Mouse (Mus musculus): ENCODE measurements at regions not wholly inside any gene's neighbourhood (a gene's known extent, or its start where the extent isn't known, plus 50 kb on each side); places are given as distances from the start of the nearest gene placed in this dataset.

- DNase-seq (ENCODE audit: low read depth, low spot score), result no peak
Observed at GRCm38 (mm10) chr8:90762390-90762789, 54.8 kb downstream of the Gm19935 start.

DNA sequence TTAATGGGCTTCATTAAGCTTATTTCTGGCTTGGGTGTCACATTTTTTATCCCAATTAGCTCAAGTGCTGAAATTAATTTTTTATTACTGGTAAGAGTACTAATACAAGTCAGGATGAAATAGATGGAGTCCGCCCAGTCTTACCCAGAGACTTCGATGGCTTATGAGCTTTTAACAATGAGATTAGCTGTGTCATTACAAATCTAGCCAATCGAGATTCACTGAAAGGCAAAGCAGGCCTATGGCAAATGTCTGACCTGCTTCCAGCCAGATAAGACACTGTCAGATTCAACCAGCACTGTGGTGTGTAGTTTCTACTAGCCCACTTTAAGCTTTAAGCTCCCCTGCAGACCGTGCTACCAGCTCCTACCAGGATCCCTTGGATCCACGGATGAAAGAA, 55.2 kb downstream of the Gm19935 start:
- no peak for DNase-seq (ENCODE audit: low read depth, low spot score)

- no peak for DNase-seq (ENCODE audit: low read depth, low spot score)
Observed at GRCm38 (mm10) chr8:90761446-90761845, 55.7 kb downstream of the Gm19935 start.

DNA sequence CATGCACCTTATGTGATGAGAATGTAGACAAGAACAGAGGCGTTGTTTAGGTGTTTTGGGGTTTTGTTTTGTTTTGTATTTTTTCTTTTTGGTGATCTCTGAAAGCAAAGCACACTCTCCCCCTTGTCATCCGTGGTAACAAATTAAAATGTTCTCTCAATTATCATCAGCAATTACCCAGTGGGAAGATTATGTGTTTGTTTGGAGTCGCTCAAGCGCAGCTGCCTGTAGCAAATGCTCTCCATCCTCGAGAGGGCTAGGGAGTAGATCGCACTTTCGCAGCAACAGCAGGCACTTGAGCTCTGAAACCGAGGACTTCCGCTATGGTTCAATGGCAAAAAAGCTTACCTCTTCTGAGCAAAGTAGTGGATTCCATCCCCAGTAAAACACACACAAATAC, 57.7 kb downstream of the Gm19935 start:
- DNase-seq (ENCODE audit: low read depth, low spot score), result no peak

GRCm38 (mm10) chr8:90755020-90755419, 62.2 kb downstream of the Gm19935 start:
- DNase-seq (ENCODE audit: low read depth, low spot score), result no peak

DNA sequence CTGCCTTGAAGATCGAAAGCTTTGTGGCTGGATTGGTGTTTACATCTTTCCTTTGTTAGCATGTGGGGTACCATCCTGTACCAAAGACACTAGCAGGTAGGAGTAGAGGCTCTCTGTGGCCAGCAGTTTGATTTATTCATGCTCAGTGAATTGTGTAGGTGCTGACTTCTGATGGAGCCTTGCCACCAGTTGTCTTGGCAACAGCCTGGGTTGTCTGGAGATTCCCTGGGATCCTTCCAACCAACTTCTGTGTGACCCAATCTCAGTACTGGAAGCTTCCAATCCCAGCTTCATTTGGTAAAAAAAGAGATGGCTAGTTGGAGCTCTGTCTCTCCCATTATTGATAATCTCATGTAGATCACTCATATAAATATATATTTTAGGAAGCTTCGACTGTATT, 73.6 kb downstream of the Gm19935 start:
- DNase-seq (ENCODE audit: low read depth, low spot score), result no peak

DNA sequence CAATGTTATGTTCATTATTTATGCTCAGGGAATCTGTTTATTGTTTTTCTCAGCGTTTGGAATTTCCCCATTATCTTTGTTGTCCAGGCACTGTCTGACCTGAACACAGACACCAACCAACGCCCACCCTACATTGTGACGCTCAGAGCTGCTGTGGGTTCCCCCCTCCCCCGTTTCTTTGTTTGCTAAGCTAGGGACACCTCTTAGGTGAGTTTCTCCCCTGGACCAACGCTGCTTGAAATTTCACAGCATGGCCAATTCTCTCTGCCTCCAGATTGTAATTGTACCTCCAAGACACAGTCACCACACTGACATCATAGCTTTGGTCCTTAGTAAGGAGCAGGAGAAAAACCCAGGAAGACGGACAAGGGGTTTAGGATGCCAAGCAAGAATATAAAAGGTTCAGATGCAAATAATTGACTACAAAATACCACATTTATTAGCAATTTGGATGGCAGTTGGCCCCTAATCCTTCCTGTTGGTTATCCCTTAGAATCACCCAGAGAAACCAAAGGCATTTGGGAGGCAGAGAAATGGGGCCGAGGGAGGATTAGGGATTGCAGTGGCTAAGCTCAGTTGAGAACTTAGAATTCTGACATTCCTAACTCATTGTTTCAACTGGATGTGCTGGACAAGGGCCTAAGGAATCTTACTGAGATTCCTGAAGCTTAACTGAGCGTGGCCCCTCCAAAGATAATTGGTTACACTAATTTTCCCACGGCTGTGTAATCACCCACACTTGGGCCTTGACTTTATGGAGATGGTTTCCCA, 76.0 kb downstream of the Gm19935 start:
- DNase-seq (ENCODE audit: low read depth, low spot score), result no peak

DNA sequence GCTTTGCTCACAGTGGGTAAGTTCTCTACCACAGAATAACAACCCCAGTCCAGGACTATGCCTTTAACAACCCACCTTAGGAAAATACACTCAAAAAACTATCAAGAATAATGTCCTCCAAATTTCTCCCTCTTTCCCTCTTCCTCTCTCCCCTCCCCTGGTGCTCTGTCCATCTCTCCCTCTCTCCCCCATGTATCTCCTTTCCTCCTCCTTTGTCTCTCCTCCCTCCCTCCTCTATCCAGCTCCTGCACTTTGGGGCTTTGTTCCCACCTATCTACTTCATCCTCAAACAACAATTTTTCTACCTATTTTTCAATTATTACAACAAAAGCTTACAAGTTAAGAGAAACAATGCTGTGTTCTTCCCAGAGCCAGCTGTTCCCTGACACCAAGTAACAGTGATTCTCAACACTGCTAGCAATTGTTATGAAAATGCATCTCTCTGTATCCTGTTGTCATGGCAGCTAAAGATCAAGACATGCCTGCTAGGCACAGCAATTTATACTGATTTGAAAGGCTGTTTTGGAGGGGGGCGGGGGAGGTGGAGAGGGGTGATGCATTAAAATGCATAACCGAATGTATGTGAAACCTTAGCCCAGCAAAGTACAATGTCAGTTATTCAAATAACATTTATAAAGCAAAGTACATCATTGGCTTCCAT, 76.8 kb downstream of the Gm19935 start:
- peak; percentile 27 for DNase-seq (ENCODE audit: low read depth, low spot score)

DNA sequence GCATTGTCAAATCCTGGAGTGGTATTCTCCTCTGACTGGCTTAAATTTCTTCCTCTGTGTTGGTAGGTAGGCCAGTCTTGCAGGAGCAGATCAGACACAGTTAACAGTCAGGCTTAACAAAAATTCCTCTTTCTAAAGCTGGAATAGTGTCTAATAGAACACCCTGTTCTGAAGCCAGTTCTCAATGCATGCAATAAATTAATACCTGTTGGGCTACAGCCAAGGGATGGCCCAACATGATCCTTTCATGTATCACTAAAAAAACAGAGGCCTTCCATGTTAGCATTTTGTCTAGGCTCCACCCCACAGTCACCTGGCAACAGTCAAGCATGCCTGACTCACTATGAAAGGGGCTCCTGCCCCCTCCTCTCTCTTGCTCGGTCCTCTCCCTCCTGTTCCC, 89.2 kb downstream of the Gm19935 start:
- no peak for DNase-seq (ENCODE audit: low read depth, low spot score)

GRCm38 (mm10) chr8:90725188-90725587, 92.0 kb downstream of the Gm19935 start:
- DNase-seq (ENCODE audit: low read depth, low spot score), result no peak

DNA sequence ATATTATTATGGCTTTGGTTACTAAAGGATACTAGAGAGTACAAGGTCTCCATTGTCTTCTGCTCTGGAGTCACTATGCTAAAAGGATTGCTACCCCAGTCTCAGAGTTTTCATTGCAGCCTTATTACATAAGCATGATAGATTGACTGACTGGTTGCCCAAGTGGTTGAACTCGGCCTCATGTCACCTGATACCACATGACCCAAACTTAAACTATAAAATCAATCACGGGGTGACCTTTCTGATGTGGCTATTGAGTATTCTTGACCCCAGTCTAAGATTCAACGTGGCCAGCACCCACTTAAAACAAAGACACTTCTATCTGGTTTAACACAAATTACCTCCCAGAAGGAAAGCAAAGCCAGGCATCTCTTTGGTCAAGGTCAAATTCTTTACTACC, 100.8 kb downstream of the Gm19935 start:
- no peak for DNase-seq (ENCODE audit: low read depth, low spot score)

DNA sequence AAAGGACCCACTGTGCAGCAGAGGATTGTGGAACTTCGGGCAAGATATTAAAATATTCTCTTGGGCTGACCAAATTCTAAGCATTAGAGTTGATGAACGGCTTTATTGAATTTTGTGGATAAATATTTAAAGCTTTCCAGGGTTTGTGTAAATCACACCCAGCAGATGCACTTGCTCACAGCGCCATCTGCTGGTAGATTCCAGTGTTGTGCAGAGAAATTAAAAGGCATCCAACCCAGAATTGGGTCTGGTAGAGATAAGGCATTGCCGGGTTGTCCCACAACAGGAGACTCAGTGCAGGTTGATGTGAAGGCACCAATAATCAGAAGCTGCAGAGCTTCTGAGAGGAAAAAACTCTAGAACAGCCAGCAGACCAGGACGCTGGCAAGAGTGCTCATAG, 108.7 kb downstream of the Gm19935 start:
- peak; percentile 56 for DNase-seq (ENCODE audit: low read depth, low spot score)

GRCm38 (mm10) chr8:90692516-90692915, 124.7 kb downstream of the Gm19935 start:
- DNase-seq (ENCODE audit: low read depth, low spot score), result no peak

DNA sequence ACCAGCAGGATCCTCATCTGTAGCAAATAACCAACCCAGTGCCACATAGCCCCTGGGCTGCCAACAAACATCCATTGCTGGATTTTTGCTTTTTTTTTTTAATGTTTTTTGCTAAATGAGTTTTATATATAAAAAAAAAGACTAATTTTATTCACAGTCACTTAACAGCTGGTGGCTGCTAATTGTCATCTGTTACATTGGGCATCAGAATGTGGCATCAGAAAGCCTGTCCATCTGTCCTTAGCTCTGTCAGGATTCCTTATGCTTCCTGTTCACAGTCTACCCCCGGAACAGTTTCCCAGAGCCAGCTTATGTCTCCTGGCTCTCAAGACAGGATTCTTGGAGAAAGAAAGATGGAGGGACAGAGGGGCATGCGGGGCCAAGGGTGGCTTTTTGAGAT, 132.1 kb downstream of the Gm19935 start:
- no peak for DNase-seq (ENCODE audit: low read depth, low spot score)

DNA sequence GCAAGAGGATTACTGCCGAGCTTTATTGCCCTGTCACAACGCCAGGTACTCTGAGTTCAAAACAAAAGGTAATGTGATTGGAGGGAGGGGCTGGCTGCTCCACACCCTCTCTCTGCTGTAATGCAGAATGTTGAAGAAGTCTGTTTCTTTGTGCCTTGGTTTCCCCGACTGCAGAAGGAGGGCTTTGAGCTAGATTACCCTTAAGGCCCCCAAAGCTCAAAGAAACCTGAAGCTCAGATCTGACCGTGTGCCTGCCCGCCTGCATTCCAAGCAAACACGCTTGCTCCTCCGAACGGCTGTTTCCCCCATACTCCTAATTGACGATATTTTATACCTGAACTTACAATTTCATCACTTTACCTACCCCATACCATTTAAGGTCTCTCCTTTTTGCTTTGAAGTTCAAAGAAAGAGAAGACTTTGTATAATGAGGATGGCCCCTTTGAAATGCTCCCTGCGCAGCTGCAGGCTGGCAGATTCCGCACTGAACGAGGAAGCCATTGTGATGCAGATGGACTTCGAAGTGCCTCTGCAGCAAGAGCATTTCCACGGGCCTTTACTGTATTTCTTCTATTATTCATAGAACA, 146.6 kb downstream of the Gm19935 start:
- peak; percentile 29 for DNase-seq (ENCODE audit: low read depth, low spot score)

DNA sequence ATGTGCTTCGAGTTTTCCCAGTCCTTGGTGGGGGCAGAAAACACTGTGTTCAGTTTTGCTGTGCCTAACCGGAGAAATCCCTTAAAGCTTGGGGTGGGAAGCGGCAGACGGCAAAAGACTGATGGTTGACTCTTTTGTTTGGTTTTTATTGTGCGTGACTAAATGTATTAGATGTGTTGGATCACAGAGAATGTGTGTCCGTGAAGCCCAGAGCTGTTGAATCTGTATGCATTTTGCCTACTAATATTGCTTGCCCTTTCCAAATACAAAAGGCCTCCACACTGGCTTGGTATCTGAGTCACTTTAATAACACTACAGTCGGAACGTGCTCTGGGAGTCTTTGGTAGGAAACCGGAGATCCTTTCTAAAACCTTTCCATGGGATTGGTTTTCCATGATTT, 147.8 kb downstream of the Gm19935 start:
- DNase-seq (ENCODE audit: low read depth, low spot score), result peak; percentile 9

DNA sequence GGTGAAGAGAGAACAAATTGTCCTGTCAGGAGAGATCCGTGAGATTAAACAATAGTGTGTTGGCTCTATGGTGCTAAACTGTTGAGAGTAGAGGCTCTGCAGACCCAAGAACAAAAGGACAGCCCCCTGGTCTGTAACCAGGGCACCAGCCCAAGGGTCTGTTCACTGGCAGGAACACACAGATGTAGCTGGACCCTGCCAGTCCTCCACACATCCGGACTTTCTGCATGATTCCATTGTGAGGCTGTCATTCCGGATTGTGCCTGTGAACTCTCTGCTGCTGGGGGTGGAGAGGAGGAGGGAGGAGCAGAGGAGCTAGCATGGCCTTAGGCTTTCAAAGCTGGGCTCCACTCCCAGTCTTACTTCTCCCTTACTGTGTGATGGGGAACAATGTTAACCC, 158.1 kb downstream of the Gm19935 start:
- DNase-seq (ENCODE audit: low read depth, low spot score), result no peak

GRCm38 (mm10) chr8:90657641-90658051, 159.5 kb downstream of the Gm19935 start:
- peak; percentile 34 for DNase-seq (ENCODE audit: low read depth, low spot score)

GRCm38 (mm10) chr8:90657116-90657515, 160.1 kb downstream of the Gm19935 start:
- no peak for DNase-seq (ENCODE audit: low read depth, low spot score)

GRCm38 (mm10) chr8:90656436-90657090, 160.6 kb downstream of the Gm19935 start:
- DNase-seq (ENCODE audit: low read depth, low spot score), result no peak

GRCm38 (mm10) chr8:90654786-90655185, 162.4 kb downstream of the Gm19935 start:
- no peak for DNase-seq (ENCODE audit: low read depth, low spot score)

DNA sequence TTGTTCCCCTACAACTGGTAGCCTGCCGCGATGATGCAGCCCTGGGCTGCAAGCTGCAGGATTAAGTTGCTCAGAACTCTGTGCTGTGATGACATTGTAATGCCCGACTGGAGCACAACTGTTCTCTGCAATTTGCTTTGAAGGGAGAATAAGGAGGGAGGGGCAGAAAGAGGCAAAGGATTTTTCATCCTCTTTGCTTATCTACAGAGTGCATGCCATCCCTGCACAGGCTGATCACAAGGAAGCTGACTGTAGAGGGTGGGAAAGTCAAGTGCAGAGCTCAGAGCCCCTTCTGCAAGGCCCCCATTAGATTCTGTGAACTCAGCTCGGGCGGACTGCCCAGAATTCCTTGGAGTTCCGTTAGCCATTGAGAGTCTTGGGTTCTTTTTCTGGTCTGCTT, 174.8 kb downstream of the Gm19935 start:
- DNase-seq (ENCODE audit: low read depth, low spot score), result no peak
